Mouse (Mus musculus) adrenal gland, adult 2 months (tissue): ENCODE measurements at regions not wholly inside any gene's neighbourhood (a gene's known extent, or its start where the extent isn't known, plus 50 kb on each side); places are given as distances from the start of the nearest gene placed in this dataset.

Experiments used
- DNase-seq: peaks from one replicate; pipeline ENCODE4 v3.0.0; 2021

DNA sequence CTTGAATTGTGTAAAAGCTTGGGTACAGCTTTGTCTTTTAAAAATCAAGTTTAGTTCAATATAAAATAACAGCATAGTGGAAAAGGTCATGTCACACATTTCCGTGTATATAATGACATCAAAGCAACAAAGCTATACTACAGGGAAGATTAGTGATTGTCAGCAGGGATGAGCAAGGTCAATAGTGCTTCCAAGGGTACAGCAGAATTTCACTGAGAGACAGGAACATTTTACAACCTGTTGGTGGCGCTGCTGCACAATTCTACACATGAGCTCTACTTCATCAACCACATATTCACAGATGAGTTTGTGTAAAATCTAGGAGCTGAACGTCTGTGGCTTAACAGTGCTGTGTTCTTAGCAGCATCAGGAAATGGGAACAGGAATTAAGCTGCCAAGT lies 74.3 kb upstream of the A2m start:
- peak; percentile 64 for DNase-seq

- peak; percentile 39 for DNase-seq
These were observed 74.8 kb upstream of the A2m start for GRCm38 (mm10) chr6:121560393-121560793.

DNA sequence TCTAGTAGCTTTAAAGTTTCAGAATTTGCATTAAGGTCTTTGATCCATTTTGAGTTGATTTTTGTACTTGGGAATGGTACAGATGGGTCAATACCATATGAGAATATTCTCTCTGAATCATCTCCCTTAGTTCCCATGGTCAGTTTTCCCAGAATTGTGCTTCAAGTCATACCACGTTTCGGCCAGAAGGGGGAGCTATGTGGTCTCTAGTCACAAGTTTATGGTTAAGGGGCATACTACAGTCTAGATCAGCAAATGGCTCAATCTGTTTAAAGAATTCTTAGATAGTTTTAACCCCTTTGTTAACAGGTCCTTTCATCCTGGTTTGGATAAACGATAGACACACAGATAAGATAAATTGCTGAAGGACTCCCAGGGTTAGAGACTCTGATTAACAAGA lies 78.7 kb upstream of the A2m start:
- DNase-seq: peak; percentile 52

DNA sequence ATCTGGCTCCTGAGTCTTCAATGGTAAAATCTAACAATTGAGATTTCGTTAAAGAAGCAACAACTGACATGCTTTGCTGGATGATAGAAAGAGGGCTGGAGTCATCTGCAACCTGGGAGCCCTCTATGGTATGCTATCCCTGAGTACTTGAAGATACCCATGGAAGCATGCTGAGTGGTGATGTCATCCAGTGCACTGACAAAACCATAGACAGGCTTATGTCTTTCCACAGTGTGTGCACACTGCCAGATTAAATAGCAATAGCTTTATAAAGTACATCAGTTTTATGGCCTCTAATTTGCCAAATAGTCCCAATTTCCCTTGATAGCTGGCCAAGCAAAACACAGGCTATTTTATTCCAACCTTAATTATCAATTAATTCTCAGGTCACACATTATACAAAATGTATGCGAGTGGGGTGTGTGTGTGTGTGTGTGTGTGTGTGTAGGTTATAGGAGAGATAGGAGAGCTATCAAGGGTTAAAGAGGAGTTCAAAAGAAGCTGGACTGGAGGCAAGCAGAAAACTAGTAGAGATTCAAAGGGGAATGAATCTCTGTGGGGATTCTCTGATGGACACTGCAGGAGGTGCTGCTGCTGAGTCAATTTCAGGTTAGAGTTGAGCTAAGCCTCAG lies 80.1 kb upstream of the Iqsec3 start:
- no peak for DNase-seq

- no peak for DNase-seq
These were observed 60.0 kb upstream of the Iqsec3 start for GRCm38 (mm10) chr6:121533521-121533920.

- DNase-seq: peak; percentile 53
These were observed 59.4 kb upstream of the Iqsec3 start for GRCm38 (mm10) chr6:121532926-121533325.

DNA sequence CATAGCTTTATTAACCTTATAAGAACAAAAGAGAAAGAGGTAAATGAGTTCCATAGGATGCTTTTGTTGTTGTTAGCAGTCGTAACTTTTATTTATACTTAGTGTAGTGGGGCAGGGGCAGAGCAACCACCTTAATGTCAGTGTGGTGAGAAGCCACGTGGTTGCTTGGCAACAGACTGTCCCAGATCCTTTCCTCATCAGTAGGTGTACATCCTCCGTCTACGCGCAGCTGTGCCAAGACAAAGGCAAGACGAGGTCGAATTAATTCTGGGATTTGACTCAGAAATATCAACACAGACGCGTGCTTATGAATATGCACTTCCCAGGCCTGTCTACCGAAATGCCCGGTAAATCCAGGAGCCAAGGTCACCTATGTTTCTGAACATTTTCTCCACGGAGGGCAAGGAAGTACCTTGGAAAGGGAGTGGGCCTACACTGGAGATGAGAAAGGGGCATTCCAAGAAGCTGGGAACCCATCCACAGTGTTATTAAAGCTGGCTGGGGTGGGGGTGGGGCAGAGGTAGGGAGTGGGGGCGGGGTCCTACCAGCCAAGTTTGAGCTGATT lies 58.4 kb upstream of the Iqsec3 start:
- DNase-seq: no peak

GRCm38 (mm10) chr6:121527281-121527680 lies 53.8 kb upstream of the Iqsec3 start:
- DNase-seq: no peak

DNA sequence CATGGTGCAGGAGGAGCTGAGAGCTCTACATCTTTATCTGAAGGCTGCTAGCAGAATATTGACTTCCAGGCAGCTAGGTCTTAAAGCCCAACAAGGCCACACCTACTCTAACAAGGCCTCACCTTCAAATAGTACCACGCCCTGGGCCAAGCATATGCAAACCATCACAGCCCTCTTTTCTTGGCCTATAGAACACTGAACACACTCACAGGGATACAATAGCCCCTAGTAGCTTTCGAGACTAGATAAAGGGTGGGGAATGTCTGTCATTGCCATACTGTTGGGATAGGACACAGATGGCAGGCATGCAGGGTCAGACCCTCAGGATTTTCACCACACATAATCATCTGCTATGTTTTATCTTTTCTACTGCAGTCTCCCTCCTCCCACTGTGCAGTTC lies 52.6 kb upstream of the Iqsec3 start:
- no peak for DNase-seq

DNA sequence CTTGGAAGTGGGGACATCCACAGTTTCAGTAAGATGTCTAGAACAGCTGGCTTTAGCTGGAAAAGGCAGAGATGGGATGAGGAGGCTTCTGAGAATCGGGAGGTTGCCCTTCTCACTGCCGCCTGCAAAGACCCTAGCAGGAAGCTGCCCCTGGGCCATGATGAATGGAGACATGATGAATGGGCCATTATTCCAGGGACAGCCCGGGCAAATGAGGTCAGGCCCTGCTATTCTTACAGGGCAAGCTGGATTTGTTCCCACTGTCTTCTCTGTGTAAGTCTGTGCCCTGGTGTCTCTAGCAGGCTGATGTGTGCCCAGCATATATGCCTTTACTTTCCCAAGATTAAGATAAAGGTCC lies 51.1 kb upstream of the Iqsec3 start:
- no peak for DNase-seq

DNA sequence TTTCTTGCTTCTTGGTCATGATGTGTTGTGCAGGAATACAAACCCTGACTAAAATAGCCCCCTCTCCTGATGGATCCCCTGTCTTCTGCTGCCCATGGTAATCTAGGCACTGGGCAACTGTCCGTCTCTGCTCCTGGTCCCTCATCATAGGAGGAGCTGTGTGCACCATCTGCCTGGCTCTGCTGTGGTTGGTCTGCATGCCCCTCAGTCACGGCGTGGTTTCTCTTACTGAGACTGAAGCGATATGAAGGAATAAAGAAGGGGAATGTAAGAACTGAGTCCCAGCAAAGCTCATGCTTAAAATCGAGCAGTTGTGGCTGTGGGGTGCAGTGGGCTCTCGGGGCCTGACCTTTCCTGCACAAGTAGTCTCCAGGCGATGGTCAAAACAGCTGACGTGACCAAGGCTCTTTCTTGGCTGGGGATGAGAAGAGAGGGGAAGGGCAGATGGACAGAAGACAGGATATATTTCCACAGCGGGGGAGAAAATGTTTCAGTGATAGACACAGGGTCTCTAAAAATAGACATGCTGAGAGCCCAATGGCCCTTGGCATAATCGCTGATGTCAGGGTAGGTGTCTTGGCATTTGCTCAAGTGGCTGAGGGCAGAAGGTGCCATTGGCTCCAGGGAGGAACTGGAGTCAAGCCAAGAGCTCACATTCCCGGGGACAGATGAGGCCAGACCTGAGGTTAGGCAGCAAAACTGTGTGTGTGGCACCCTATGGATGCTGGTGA lies 50.6 kb upstream of the Iqsec3 start:
- DNase-seq: peak; percentile 24
